12 mouse cellular contexts compared by ENCODE assay signal in genomic region chr2:83744276-83744952, GRCm38 (mm10). TPM values are rescaled to one million over a fixed set of nuclear protein-coding genes. Genes with fewer than 3 reads are reported as not detected.
DNase-seq lines count a peak whose midpoint lies in the region; ATAC-seq and TF ChIP-seq lines count a peak whose summit lies in the region.
"Had no signal": no experiment of that assay in that cellular context is flagged by ENCODE, and none has a peak within 500 bp of the region (broad histone marks: within the 10 kb centered on the region; RNA-seq: fewer than 3 reads in every experiment).

No protein-coding gene starts in this region.

- peak; percentile 93 for ATAC-seq in Patski

- peak; percentile 84 for DNase-seq in heart, adult 11 months
- DNase-seq in heart, postnatal 36 days = no peak
- peak; percentile 29 for DNase-seq in kidney, postnatal 14 days
- no peak for DNase-seq in kidney, postnatal 25 days
- DNase-seq in Patski (ENCODE audit: low read depth, low spot score) = no peak
- DNase-seq in cerebellum, adult 11-12 months = no peak
- DNase-seq in spleen, postnatal 36 days (ENCODE audit: low spot score in 2 of 2) = no peak
- DNase-seq: gastrocnemius, postnatal 14 days; kidney, adult 18-20 months; thymus, adult 2 months had no signal

- H3K36me3 ChIP-seq in myocyte (ENCODE audit: control insufficient read depth, insufficient read depth) = peaks cover 7% of the 10 kb centered on the region

- POLR2A ChIA-PET in Patski (lab: Charles Lee) = interaction anchor here (0.9 kb wide), 1 partner anchor 17 kb away, joined by 3 read pairs; no protein-coding TSS in a partner anchor

- H3K27me3 ChIP-seq in Patski (no peaks in the 10 kb centered on the region), myocyte (ENCODE audit: control insufficient read depth, insufficient read depth, insufficient read length) (no peaks in the 10 kb centered on the region)
- H3K27me3 ChIP-seq: forebrain, embryonic 12.5 days had no signal

- no peak for TF ChIP-seq POLR2A in myocyte (IDR thresholded peaks at IDR 0.05; ENCODE audit: insufficient read length, low read depth)

- CTCF ChIA-PET in Patski (lab: Charles Lee) = interaction anchor here (1.0 kb wide), 1 partner anchor 21 kb away, joined by 3 read pairs; no protein-coding TSS in a partner anchor

- H3K4me2 ChIP-seq in myocyte (ENCODE audit: low read depth) = peak overlapping the region; percentile 60
- H3K4me2 ChIP-seq: forebrain, embryonic 12.5 days had no signal

- peaks cover 40% of the 10 kb centered on the region for H3K79me2 ChIP-seq in myocyte (ENCODE audit: control insufficient read depth, insufficient read depth)

- no peak overlapping the region for H3ac ChIP-seq in myocyte (ENCODE audit: control insufficient read depth, insufficient read length)

- in situ Hi-C loops in Patski (cut with MboI; ENCODE audit: low pct_unique_long_range_greater_than_20kb) = no loop called here

- no peak overlapping the region for H3K4me3 ChIP-seq in myocyte
- H3K4me3 ChIP-seq: forebrain, embryonic 12.5 days had no signal

- intact Hi-C loops in heart, postnatal 36 days (cut with DNase I) = no loop called here

- TF ChIP-seq CTCF in Patski (IDR thresholded peaks at IDR 0.05) = no peak

TF ChIP-seq in myocyte, 11 proteins besides CTCF, POLR2A, EP300 and RAD21:
- TF ChIP-seq SRF (IDR thresholded peaks at IDR 0.05; ENCODE audit: control insufficient read depth, insufficient read length, low read depth) = no peak
- no peak for TF ChIP-seq USF1 (IDR thresholded peaks at IDR 0.05; ENCODE audit: low read depth)
- no peak for TF ChIP-seq REST (IDR thresholded peaks at IDR 0.05; ENCODE audit: insufficient read depth, insufficient read length)
- no peak for TF ChIP-seq CEBPB (IDR thresholded peaks at IDR 0.05; ENCODE audit: insufficient read depth, poor library complexity, severe bottlenecking)
- TF ChIP-seq TCF3 (IDR thresholded peaks at IDR 0.05; ENCODE audit: insufficient read length, low read depth) = no peak
- no peak for TF ChIP-seq MYOD1 (IDR thresholded peaks at IDR 0.05; ENCODE audit: control insufficient read depth in 1 of 3, insufficient read length in 2 of 3, low read depth in 2 of 3)
- TF ChIP-seq E2F4 (IDR thresholded peaks at IDR 0.05; ENCODE audit: insufficient read depth) = no peak
- no peak for TF ChIP-seq MAX (IDR thresholded peaks at IDR 0.05; ENCODE audit: low read depth)

RNA-seq across cellular contexts. Expression of gene Itgav, which starts 20.2 kb away (rescaled TPM):
- total RNA-seq in heart, postnatal 36 days (2021) = 10 to 100 TPM; 40.6 to 41.4 TPM
- polyA plus RNA-seq in Patski (2021) (374 TPM), myocyte (2012; fragmentation: generic; extraction: Trizol) (26.2 TPM)

Comparison
In these comparisons a context has a peak if more than half of its experiments do, and no peak if none do; other contexts are left out.
1. DNase-seq: peak in heart, adult 11 months (single experiment) and kidney, postnatal 14 days (single experiment); none in heart, postnatal 36 days (0 of 2), kidney, postnatal 25 days (0 of 2), Patski (single experiment), cerebellum, adult 11-12 months (single experiment) and spleen, postnatal 36 days (0 of 2).
2. RNA of gene Itgav, which starts 20.2 kb away (polyA plus RNA-seq): 374 TPM in Patski (single experiment); 26.2 TPM in myocyte (single experiment); every median in the first group is over 10 times any median in the second.